Mouse (Mus musculus): ENCODE data around the gene Klhl8.

GRCm38 (mm10) chr5:103939350-103939652, 28.2 kb upstream of the Klhl8 start:
- TF ChIP-seq POLR2A (IDR thresholded peaks at IDR 0.05; ENCODE audit: low read depth, low read length), result no peak
- no peak for TF ChIP-seq CTCF (IDR thresholded peaks at IDR 0.05; ENCODE audit: extremely low read depth, insufficient read length, insufficient replicate concordance, low read depth, low read length)

All from small intestine, adult 2 months (tissue).